Mouse (Mus musculus) intestine, embryonic 16.5 days (tissue): Measurements from ENCODE around the gene Sfswap. TPM values are rescaled to one million over a fixed set of nuclear protein-coding genes. Genes with fewer than 3 reads are reported as not detected.
"Not testable (repeated sequence)": the region's sequence is repeated elsewhere in the genome, so short reads cannot be mapped to it uniquely, and the experiment has no call there.

Experiments used
- ATAC-seq: fragments of 200-750 bp; cut with Nextera tagmentation; 2 replicates; pipeline ENCODE4 v1.8.0; 2017; ENCODE audit warnings: moderate TSS enrichment, moderate library complexity
- H3K27ac ChIP-seq: fragments of 300-500 bp; sonication (generic); 2 replicates; pipeline ENCODE4 v1.5.1; 2014; ENCODE audit warnings: mild to moderate bottlenecking, low read length
- H3K27me3 ChIP-seq: fragments of 300-500 bp; sonication (generic); replicated peaks from 2 replicates; pipeline ENCODE4 v1.6.1; 2014; ENCODE audit warnings: low read length, control low read depth, mixed read lengths; ENCODE audit not compliant: control insufficient read depth, insufficient read depth
- H3K36me3 ChIP-seq: fragments of 300-500 bp; sonication (generic); 2 replicates; pipeline ENCODE4 v1.6.1; 2014; ENCODE audit warnings: low read length, control low read depth; ENCODE audit not compliant: control insufficient read depth, insufficient read depth
- H3K4me1 ChIP-seq: fragments of 300-500 bp; sonication (generic); 2 replicates; pipeline ENCODE4 v1.6.1; 2014; ENCODE audit warnings: low read length, control low read depth, mixed read lengths; ENCODE audit not compliant: control insufficient read depth, insufficient read depth
- H3K4me2 ChIP-seq: fragments of 300-500 bp; sonication (generic); 2 replicates; pipeline ENCODE4 v1.6.1; 2014; ENCODE audit warnings: low read depth, low read length, control low read depth
- H3K4me3 ChIP-seq: fragments of 300-500 bp; sonication (generic); 2 replicates; pipeline ENCODE4 v1.5.1; 2014; ENCODE audit warnings: mild to moderate bottlenecking, low read length
- H3K9ac ChIP-seq: fragments of 300-500 bp; sonication (generic); 2 replicates; pipeline ENCODE4 v1.6.1; 2014; ENCODE audit warnings: low read depth, low read length
- H3K9me3 ChIP-seq: fragments of 300-500 bp; sonication (generic); 2 replicates; pipeline ENCODE4 v1.6.1; 2016; ENCODE audit warnings: low read length, control low read depth; ENCODE audit not compliant: control insufficient read depth
- WGBS: fragments of 180-500 bp; shearing (Covaris S2); extraction: QIAGEN DNeasy Blood & Tissue Kit; methylation state at CpG from one replicate; pipeline ENCODE4 v1.1.7; 2014; 5-methylcytosine and 5-hydroxymethylcytosine counted together
- polyA plus RNA-seq: library from polyadenylated mRNA; unstranded; fragments of >200 nt; fragmentation: Nextera tagmentation; extraction: Ambion mirVana; gene quantifications from 2 replicates; pipeline ENCODE4 v1.2.1, GENCODE M21; 2015

The Sfswap gene
- polyA plus RNA-seq, 1 experiment from 2014 or later: 26.4 TPM

- not testable (repeated sequence) for H3K4me2 ChIP-seq, ATAC-seq, H3K4me3 ChIP-seq, H3K9me3 ChIP-seq, H3K27me3 ChIP-seq, H3K27ac ChIP-seq, H3K36me3 ChIP-seq, H3K9ac ChIP-seq, H3K4me1 ChIP-seq
- 62% methylated on average over 9 of the region's 9 CpGs for WGBS
Measured at GRCm38 (mm10) chr5:129463648-129464047, 37.4 kb upstream of the Sfswap start.

GRCm38 (mm10) chr5:129465788-129466187 lies 35.2 kb upstream of the Sfswap start:
- ATAC-seq: no peak

GRCm38 (mm10) chr5:129475532-129476045 lies 25.4 kb upstream of the Sfswap start:
- H3K9ac ChIP-seq: no peak overlapping the region
- no peak for ATAC-seq
- no peaks in the 10 kb centered on the region for H3K27me3 ChIP-seq
- no peak overlapping the region for H3K4me2 ChIP-seq
- no peaks in the 10 kb centered on the region for H3K9me3 ChIP-seq
- H3K36me3 ChIP-seq: no peaks in the 10 kb centered on the region
- H3K4me1 ChIP-seq: no peaks in the 10 kb centered on the region
- no peak overlapping the region for H3K4me3 ChIP-seq
- H3K27ac ChIP-seq: no peak overlapping the region
- 60% methylated on average over 3 of the region's 3 CpGs for WGBS

More at GRCm38 (mm10) chr5:129465788-129466187, 35.2 kb upstream of the Sfswap start:
- Histone ChIP-seq H3K9me3 (no peaks in the 10 kb centered on the region), H3K27ac (no peak overlapping the region), H3K27me3 (no peaks in the 10 kb centered on the region), H3K4me2 (no peak overlapping the region), H3K9ac (no peak overlapping the region), H3K4me1 (no peaks in the 10 kb centered on the region; the same call in 1 of the 2 replicates), H3K36me3 (no peaks in the 10 kb centered on the region), H3K4me3 (no peak overlapping the region)
- 66% methylated on average over 2 of the region's 2 CpGs for WGBS

- Histone ChIP-seq H3K4me3 (no peak overlapping the region), H3K27ac (no peak overlapping the region), H3K4me2 (no peak overlapping the region), H3K4me1 (no peaks in the 10 kb centered on the region), H3K9me3 (no peaks in the 10 kb centered on the region), H3K36me3 (no peaks in the 10 kb centered on the region), H3K27me3 (no peaks in the 10 kb centered on the region), H3K9ac (no peak overlapping the region)
- no peak for ATAC-seq
- 25% methylated on average over 10 of the region's 10 CpGs for WGBS
Measured at GRCm38 (mm10) chr5:129489879-129490278, 11.1 kb upstream of the Sfswap start.

- no peaks in the 10 kb centered on the region for H3K27me3 ChIP-seq
- peak overlapping the region; percentile 88 for H3K4me2 ChIP-seq
- no peaks in the 10 kb centered on the region for H3K9me3 ChIP-seq
- peak overlapping the region; percentile 98 for H3K4me3 ChIP-seq
- peak overlapping the region; percentile 76 for H3K27ac ChIP-seq
- 0 out of 2 replicates have a peak, but pooled peaks cover 2% of the 10 kb centered on the region for H3K36me3 ChIP-seq
- peak overlapping the region; percentile 86 for H3K9ac ChIP-seq
- ATAC-seq: peak; percentile 57
- peaks cover 12% of the 10 kb centered on the region for H3K4me1 ChIP-seq
- WGBS: under 1% methylated on average over 44 of the region's 44 CpGs
Measured at GRCm38 (mm10) chr5:129501671-129502070, 650 bp downstream of the Sfswap start.

- H3K27me3 ChIP-seq: no peaks in the 10 kb centered on the region
- no peaks in the 10 kb centered on the region for H3K9me3 ChIP-seq
- peaks cover 22% of the 10 kb centered on the region for H3K36me3 ChIP-seq
- no peak overlapping the region for H3K4me2 ChIP-seq
- H3K4me1 ChIP-seq: peaks cover 12% of the 10 kb centered on the region
- H3K27ac ChIP-seq: no peak overlapping the region
- 94% methylated on average over 4 of the region's 4 CpGs for WGBS
- H3K4me3 ChIP-seq: no peak overlapping the region
- H3K9ac ChIP-seq: no peak overlapping the region
- ATAC-seq: no peak
Measured at GRCm38 (mm10) chr5:129506886-129507285, 5.9 kb downstream of the Sfswap start.

GRCm38 (mm10) chr5:129518180-129518579 lies 17.2 kb downstream of the Sfswap start:
- 89% methylated on average over 4 of the region's 4 CpGs for WGBS
- Histone ChIP-seq H3K4me3 (no peak overlapping the region), H3K27me3 (no peaks in the 10 kb centered on the region), H3K4me2 (no peak overlapping the region), H3K36me3 (peaks cover 29% of the 10 kb centered on the region), H3K27ac (no peak overlapping the region), H3K9me3 (no peaks in the 10 kb centered on the region), H3K4me1 (no peaks in the 10 kb centered on the region), H3K9ac (no peak overlapping the region)
- ATAC-seq: no peak

- peaks cover 24% of the 10 kb centered on the region for H3K36me3 ChIP-seq
- H3K9me3 ChIP-seq: no peaks in the 10 kb centered on the region
- H3K4me3 ChIP-seq: no peak overlapping the region
- no peaks in the 10 kb centered on the region for H3K27me3 ChIP-seq
- ATAC-seq: no peak
- 83% methylated on average over 1 of the region's 1 CpGs for WGBS
- H3K27ac ChIP-seq: no peak overlapping the region
- H3K4me1 ChIP-seq: no peaks in the 10 kb centered on the region
- no peak overlapping the region for H3K4me2 ChIP-seq
- H3K9ac ChIP-seq: no peak overlapping the region
Measured at GRCm38 (mm10) chr5:129518786-129519185, 17.8 kb downstream of the Sfswap start.

- H3K27me3 ChIP-seq: no peaks in the 10 kb centered on the region
- 93% methylated on average over 2 of the region's 2 CpGs for WGBS
- no peaks in the 10 kb centered on the region for H3K4me1 ChIP-seq
- no peaks in the 10 kb centered on the region for H3K9me3 ChIP-seq
- H3K36me3 ChIP-seq: peaks cover 20% of the 10 kb centered on the region
- no peak overlapping the region for H3K4me2 ChIP-seq
- H3K9ac ChIP-seq: no peak overlapping the region
- no peak overlapping the region for H3K4me3 ChIP-seq
- no peak for ATAC-seq
- H3K27ac ChIP-seq: no peak overlapping the region
Measured at GRCm38 (mm10) chr5:129519591-129519990, 18.6 kb downstream of the Sfswap start.

GRCm38 (mm10) chr5:129521501-129521900 lies 20.5 kb downstream of the Sfswap start:
- WGBS: 91% methylated on average over 7 of the region's 7 CpGs
- Histone ChIP-seq H3K4me1 (no peaks in the 10 kb centered on the region), H3K9ac (no peak overlapping the region), H3K4me3 (no peak overlapping the region), H3K4me2 (no peak overlapping the region), H3K27ac (no peak overlapping the region), H3K9me3 (no peaks in the 10 kb centered on the region), H3K36me3 (peaks cover 18% of the 10 kb centered on the region), H3K27me3 (no peaks in the 10 kb centered on the region)
- ATAC-seq: no peak
